Mouse (Mus musculus) C2C12 (cell line): ENCODE results near the gene Arf1.
A peak's percentile ranks its signal among the peaks of the same experiment; 100 is the strongest.

Experiments used
- CTCF ChIP-seq: IDR thresholded peaks from one replicate; pipeline ENCODE4 v1.5.1; 2011; ENCODE audit not compliant: control insufficient read depth, insufficient read depth, insufficient read length
- MYOD1 ChIP-seq: IDR thresholded peaks from one replicate; pipeline ENCODE4 v1.6.1; 2011; ENCODE audit warnings: low read depth; ENCODE audit not compliant: control insufficient read depth, insufficient read length

DNA sequence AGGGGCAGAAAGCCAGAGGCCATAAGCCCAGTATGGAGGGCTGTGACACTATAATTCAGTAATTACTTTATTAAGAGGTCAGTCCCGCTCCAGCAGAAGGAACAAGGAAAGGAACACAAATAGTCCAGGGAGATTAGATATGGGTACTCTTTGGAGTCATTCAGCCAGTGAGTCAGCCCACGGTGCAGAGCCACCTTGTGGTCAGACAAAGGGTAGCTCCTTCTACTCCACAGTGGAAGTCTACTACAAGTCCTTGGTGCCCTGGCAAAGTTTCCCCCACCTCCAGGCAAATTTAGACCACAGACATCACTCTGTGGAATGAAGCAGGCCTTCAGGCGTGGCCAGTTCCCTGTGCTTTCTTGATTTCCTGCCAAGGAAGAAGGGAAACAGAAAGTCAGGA, 44.2 kb downstream of the Arf1 start:
- TF ChIP-seq CTCF, result peak; percentile 39
- TF ChIP-seq MYOD1, result no peak
